Mouse (Mus musculus) myocyte (in vitro differentiated cells): ENCODE data around the gene Ppef2.

ENCODE experiments used
- CEBPB ChIP-seq: IDR thresholded peaks from 2 replicates; pipeline ENCODE4 v1.6.1; 2011; ENCODE audit warnings: mild to moderate bottlenecking, moderate library complexity; ENCODE audit not compliant: poor library complexity, insufficient read depth, severe bottlenecking
- E2F4 ChIP-seq: IDR thresholded peaks from one replicate; pipeline ENCODE4 v1.6.1; 2011; ENCODE audit warnings: mild to moderate bottlenecking, control low read depth, moderate library complexity; ENCODE audit not compliant: insufficient read depth
- MAX ChIP-seq: IDR thresholded peaks from one replicate; pipeline ENCODE4 v1.6.1; 2011; ENCODE audit warnings: low read depth, mild to moderate bottlenecking, control low read depth
- POLR2A ChIP-seq: IDR thresholded peaks from one replicate; pipeline ENCODE4 v1.6.1; 2011; ENCODE audit warnings: low read depth, mild to moderate bottlenecking, control low read depth, moderate library complexity; ENCODE audit not compliant: insufficient read length
- POLR2AphosphoS2 ChIP-seq: IDR thresholded peaks from one replicate; pipeline ENCODE4 v1.6.1; 2011; ENCODE audit warnings: low read depth, control low read depth; ENCODE audit not compliant: insufficient read length
- USF1 ChIP-seq: IDR thresholded peaks from one replicate; pipeline ENCODE4 v1.6.1; 2011; ENCODE audit warnings: low read depth, mild to moderate bottlenecking, control low read depth, moderate library complexity

DNA sequence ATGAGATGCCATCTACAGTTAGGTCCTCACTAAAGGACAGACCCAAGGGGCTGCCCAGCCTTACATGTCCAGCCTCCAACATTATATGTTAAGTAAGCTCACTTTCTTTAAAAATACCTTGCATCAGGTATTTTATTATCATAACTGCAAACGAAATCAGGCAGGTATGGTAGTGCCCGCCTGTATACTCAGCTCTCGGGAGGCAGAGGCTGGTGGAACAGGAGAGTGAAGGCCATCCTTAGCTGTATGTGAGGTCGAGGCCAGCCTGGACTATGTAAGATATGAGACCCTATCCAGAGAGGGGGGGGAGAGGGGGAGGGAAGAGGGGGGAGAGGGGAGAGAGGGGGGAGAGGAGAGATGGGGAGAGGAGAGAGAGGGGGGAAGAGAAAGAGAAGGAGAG, 22.7 kb downstream of the Ppef2 start:
- no peak for TF ChIP-seq MAX
- no peak for TF ChIP-seq E2F4
- no peak for TF ChIP-seq POLR2AphosphoS2
- no peak for TF ChIP-seq POLR2A
- TF ChIP-seq USF1 = no peak
- no peak for TF ChIP-seq CEBPB
